Mouse (Mus musculus): ENCODE results near the gene Lyst. TPM values are rescaled to one million over a fixed set of nuclear protein-coding genes. Genes with fewer than 3 reads are reported as not detected.
"Not testable (repeated sequence)": the region's sequence is repeated elsewhere in the genome, so short reads cannot be mapped to it uniquely, and the experiment has no call there.

The Lyst gene
- polyA plus RNA-seq, 1 experiment from 2014 or later, result 2.6 TPM

DNA sequence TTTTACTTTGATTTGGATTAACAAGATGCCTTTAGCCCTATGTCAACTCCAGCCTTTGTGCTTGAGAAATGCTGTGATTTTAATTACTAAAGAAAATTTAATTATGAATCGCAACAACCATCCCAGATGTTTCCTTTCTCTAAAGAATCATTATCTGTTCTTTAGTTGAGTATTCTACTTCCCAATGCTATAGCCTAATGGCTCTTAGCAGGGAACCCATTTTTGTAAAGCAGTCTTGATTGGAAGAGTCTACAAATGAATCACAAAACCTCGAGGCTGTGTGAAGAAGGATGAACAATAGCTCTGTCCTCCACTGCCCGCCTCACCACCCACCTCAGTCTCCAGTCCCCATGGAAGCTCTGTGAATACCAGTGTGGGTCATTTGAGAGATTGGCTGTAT, 57.1 kb downstream of the Lyst start:
- no peak overlapping the region for H3K27ac ChIP-seq (replicated peaks)
- no peaks in the 10 kb centered on the region for H3K36me3 ChIP-seq (ENCODE audit: control insufficient read depth, insufficient read depth, low read length)
- no peak overlapping the region for H3K4me2 ChIP-seq (replicated peaks; ENCODE audit: low read depth)
- WGBS, result 78% methylated on average over 3 of the region's 3 CpGs
- ATAC-seq (ENCODE audit: low FRiP score, low TSS enrichment) (no peak), DNase-seq (ENCODE audit: low spot score) (no peak)
- no peaks in the 10 kb centered on the region for H3K27me3 ChIP-seq (ENCODE audit: control insufficient read depth, insufficient read depth, low read length)
- H3K4me1 ChIP-seq (replicated peaks; ENCODE audit: control insufficient read depth, insufficient read depth), result no peaks in the 10 kb centered on the region
- H3K4me3 ChIP-seq (ENCODE audit: low read depth, low read length), result no peak overlapping the region
- no peaks in the 10 kb centered on the region for H3K9me3 ChIP-seq (ENCODE audit: control insufficient read depth, low read length)
- H3K9ac ChIP-seq (ENCODE audit: low read length), result no peak overlapping the region
- TF ChIP-seq EP300 (optimal IDR thresholded peaks at IDR 0.05), result no peak
- TF ChIP-seq CTCF (IDR thresholded peaks at IDR 0.05; ENCODE audit: low read depth), result no peak

DNA sequence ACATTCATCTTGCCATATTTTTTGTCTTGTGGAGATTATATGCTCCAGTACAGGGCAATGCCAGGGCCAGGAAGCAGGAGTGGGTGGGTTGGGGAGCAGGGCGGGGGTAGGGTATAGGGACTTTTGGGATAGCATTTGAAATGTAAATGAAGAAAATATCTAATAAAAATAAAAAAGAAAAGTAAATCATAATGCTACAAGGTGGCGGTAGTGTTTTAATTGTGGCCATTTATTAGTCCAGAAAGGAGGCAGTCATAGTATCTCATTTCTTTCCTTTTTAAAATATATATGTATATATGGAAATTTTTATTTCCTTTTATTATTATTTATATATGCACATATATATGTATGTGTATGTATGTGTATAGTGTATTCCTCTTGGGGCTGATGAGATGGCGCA, 65.3 kb downstream of the Lyst start:
- Histone ChIP-seq H3K27ac (replicated peaks) (no peak overlapping the region), H3K4me3 (ENCODE audit: low read depth, low read length) (no peak overlapping the region), H3K4me2 (replicated peaks; ENCODE audit: low read depth) (no peak overlapping the region), H3K9ac (ENCODE audit: low read length) (no peak overlapping the region), H3K9me3 (ENCODE audit: control insufficient read depth, low read length) (no peaks in the 10 kb centered on the region), H3K36me3 (ENCODE audit: control insufficient read depth, insufficient read depth, low read length) (peaks cover 3% of the 10 kb centered on the region; the same call in 1 of the 2 replicates), H3K27me3 (ENCODE audit: control insufficient read depth, insufficient read depth, low read length) (no peaks in the 10 kb centered on the region), H3K4me1 (replicated peaks; ENCODE audit: control insufficient read depth, insufficient read depth) (no peaks in the 10 kb centered on the region)
- WGBS, result 91% methylated on average over 3 of the region's 3 CpGs
- ATAC-seq (ENCODE audit: low FRiP score, low TSS enrichment) (no peak), DNase-seq (ENCODE audit: low spot score) (no peak)
- TF ChIP-seq CTCF (IDR thresholded peaks at IDR 0.05; ENCODE audit: low read depth), result no peak
- TF ChIP-seq EP300 (optimal IDR thresholded peaks at IDR 0.05), result no peak

DNA sequence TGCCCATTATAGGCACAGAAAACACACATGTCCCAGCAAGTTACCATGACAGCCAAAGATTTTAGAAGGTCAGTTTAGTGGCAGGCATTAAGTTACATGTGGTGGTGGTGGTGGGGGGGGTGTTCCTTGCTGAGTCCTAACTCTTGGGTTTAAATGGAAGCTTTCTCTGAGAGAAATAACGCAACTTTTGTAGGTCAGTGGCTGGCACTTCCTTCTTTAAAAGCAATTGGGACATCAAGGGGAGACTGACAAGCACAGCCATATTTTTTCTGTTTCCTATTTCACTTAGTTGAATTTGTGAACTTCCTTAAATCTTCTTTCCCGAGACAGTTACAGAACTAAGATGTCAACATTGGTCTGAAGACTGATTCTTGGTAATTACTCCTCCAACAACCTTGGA, 75.9 kb downstream of the Lyst start:
- not testable (repeated sequence) for H3K27ac ChIP-seq (replicated peaks); H3K36me3 ChIP-seq (ENCODE audit: control insufficient read depth, insufficient read depth, low read length); ATAC-seq (ENCODE audit: low FRiP score, low TSS enrichment); H3K4me3 ChIP-seq (ENCODE audit: low read depth, low read length); H3K9me3 ChIP-seq (ENCODE audit: control insufficient read depth, low read length); H3K4me2 ChIP-seq (replicated peaks; ENCODE audit: low read depth); DNase-seq (ENCODE audit: low spot score); H3K27me3 ChIP-seq (ENCODE audit: control insufficient read depth, insufficient read depth, low read length); H3K4me1 ChIP-seq (replicated peaks; ENCODE audit: control insufficient read depth, insufficient read depth); H3K9ac ChIP-seq (ENCODE audit: low read length)
- WGBS, result 79% methylated on average over 2 of the region's 2 CpGs

DNA sequence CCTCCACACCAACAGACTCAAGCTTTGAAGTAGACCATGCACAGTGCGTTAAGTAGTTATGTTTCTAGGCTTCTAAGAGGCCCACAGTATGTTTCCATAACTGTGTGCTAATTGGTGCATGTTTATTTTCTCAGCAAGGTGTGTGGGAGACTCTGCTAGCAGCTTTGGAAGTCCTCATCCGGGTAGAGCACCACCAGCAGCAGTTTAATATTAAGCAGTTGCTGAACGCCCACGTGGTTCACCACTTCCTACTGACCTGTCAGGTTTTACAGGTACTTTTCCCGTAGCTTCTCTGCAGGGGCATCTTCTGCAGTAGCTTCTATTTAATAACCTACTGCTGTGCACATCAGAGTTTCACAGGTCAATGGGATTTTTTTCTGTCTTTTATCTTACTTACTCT, 80.5 kb downstream of the Lyst start:
- Histone ChIP-seq H3K36me3 (ENCODE audit: control insufficient read depth, insufficient read depth, low read length) (peaks cover 4% of the 10 kb centered on the region; the same call in 1 of the 2 replicates), H3K9me3 (ENCODE audit: control insufficient read depth, low read length) (no peaks in the 10 kb centered on the region), H3K4me2 (replicated peaks; ENCODE audit: low read depth) (no peak overlapping the region), H3K4me3 (ENCODE audit: low read depth, low read length) (no peak overlapping the region), H3K27me3 (ENCODE audit: control insufficient read depth, insufficient read depth, low read length) (no peaks in the 10 kb centered on the region), H3K9ac (ENCODE audit: low read length) (no peak overlapping the region), H3K27ac (replicated peaks) (no peak overlapping the region), H3K4me1 (replicated peaks; ENCODE audit: control insufficient read depth, insufficient read depth) (no peaks in the 10 kb centered on the region)
- 53% methylated on average over 5 of the region's 5 CpGs for WGBS
- DNase-seq (ENCODE audit: low spot score) (no peak), ATAC-seq (ENCODE audit: low FRiP score, low TSS enrichment) (no peak)
- TF ChIP-seq CTCF (IDR thresholded peaks at IDR 0.05; ENCODE audit: low read depth) (no peak), EP300 (optimal IDR thresholded peaks at IDR 0.05) (no peak)

DNA sequence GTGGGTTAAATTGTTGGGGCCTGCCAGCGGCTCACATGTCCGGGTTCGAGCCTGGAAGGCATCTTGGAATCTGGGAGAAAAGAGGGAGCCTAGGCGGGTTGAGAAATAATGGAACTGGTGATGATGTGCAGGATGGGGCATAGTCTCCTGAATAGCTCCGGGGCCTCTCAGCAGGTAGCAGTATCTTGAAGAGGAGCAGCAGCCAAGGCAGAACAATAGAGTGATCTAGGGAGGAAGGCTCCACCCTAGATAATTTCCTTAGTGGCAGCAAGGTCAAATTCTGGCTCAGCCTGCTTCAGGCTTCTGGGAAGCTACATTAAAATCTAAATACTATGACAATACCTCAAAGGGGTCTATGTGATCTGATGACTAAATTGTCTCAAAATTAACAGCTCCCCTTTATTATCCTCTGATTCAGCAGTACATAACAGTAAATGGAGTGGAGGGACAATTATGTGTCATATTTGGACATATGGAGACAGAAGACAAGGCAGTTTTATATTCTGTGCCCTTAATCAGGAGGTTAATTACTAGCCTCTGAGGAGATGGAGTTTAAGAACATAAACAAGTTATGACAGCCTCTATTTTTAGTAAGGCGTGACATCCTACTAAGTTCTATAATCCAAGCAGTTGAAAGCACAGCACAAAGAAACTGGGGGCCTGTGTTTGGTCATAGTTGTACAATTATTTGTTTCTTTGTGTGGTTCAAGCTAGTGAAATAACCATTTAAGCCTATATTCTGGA, 81.6 kb downstream of the Lyst start:
- ATAC-seq (ENCODE audit: low FRiP score, low TSS enrichment) (no peak), DNase-seq (ENCODE audit: low spot score) (no peak)
- no peak overlapping the region for H3K4me3 ChIP-seq (ENCODE audit: low read depth, low read length)
- no peak overlapping the region for H3K4me2 ChIP-seq (replicated peaks; ENCODE audit: low read depth)
- no peaks in the 10 kb centered on the region for H3K9me3 ChIP-seq (ENCODE audit: control insufficient read depth, low read length)
- H3K27ac ChIP-seq (replicated peaks), result no peak overlapping the region
- 71% methylated on average over 6 of the region's 6 CpGs for WGBS
- H3K4me1 ChIP-seq (replicated peaks; ENCODE audit: control insufficient read depth, insufficient read depth), result no peaks in the 10 kb centered on the region
- H3K36me3 ChIP-seq (ENCODE audit: control insufficient read depth, insufficient read depth, low read length), result peaks cover 4% of the 10 kb centered on the region; the same call in 1 of the 2 replicates
- no peak overlapping the region for H3K9ac ChIP-seq (ENCODE audit: low read length)
- no peak for TF ChIP-seq EP300 (optimal IDR thresholded peaks at IDR 0.05)
- no peak for TF ChIP-seq CTCF (IDR thresholded peaks at IDR 0.05; ENCODE audit: low read depth)
- H3K27me3 ChIP-seq (ENCODE audit: control insufficient read depth, insufficient read depth, low read length), result no peaks in the 10 kb centered on the region

DNA sequence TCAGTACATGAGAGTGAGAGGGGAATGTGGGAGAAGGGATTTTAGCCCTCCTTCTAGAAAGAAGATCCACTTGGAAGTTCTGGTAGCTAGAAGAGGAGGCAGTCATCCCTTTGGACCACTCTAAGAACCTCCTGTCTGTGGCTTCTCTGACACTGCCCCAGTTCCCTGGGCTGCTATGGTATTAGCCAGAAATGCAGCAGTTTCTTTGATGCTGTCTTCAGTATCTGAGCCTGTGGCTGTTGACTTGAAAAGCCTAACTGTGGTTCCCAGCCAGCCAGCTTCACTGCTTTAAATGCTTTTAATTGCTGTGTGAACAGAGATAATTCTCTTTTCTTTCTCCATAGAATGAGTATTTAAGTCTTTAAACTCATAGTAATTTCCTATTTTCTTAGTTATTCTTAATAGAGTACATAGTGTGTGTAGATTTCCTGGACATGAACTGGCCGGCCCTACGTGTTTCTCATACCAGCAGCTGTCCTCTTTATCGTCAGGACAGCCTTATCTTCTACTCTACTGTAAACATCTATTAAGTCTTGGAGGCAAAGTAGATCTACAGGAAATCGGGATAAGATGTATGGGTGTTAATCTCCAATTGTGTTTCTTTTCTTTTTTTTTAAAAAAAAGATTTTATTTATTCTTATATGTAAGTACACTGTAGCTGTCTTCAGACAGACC, 84.6 kb downstream of the Lyst start:
- H3K4me3 ChIP-seq (ENCODE audit: low read depth, low read length), result no peak overlapping the region
- no peaks in the 10 kb centered on the region for H3K27me3 ChIP-seq (ENCODE audit: control insufficient read depth, insufficient read depth, low read length)
- WGBS, result 50% methylated on average over 4 of the region's 4 CpGs
- TF ChIP-seq EP300 (optimal IDR thresholded peaks at IDR 0.05), result no peak
- no peak for TF ChIP-seq CTCF (IDR thresholded peaks at IDR 0.05; ENCODE audit: low read depth)
- H3K9me3 ChIP-seq (ENCODE audit: control insufficient read depth, low read length), result no peaks in the 10 kb centered on the region
- ATAC-seq (ENCODE audit: low FRiP score, low TSS enrichment) (no peak), DNase-seq (ENCODE audit: low spot score) (no peak)
- no peaks in the 10 kb centered on the region for H3K4me1 ChIP-seq (replicated peaks; ENCODE audit: control insufficient read depth, insufficient read depth)
- H3K36me3 ChIP-seq (ENCODE audit: control insufficient read depth, insufficient read depth, low read length), result peaks cover 7% of the 10 kb centered on the region; the same call in 1 of the 2 replicates
- H3K27ac ChIP-seq (replicated peaks), result no peak overlapping the region
- H3K4me2 ChIP-seq (replicated peaks; ENCODE audit: low read depth), result no peak overlapping the region
- H3K9ac ChIP-seq (ENCODE audit: low read length), result no peak overlapping the region

All from stomach, postnatal 0 days (tissue).